Mouse (Mus musculus) gastrocnemius, postnatal 10 days (tissue): ENCODE results near the gene Pcnx2. TPM values are rescaled to one million over a fixed set of nuclear protein-coding genes. Genes with fewer than 3 reads are reported as not detected.
A peak's percentile ranks its signal among the peaks of the same experiment; 100 is the strongest.

Source experiments
- DNase-seq: peaks from one replicate; pipeline ENCODE4 v3.0.0; 2021; ENCODE audit warnings: mixed read lengths
- long read RNA-seq, 2 experiments: library from polyadenylated mRNA; stranded (forward); transcript quantifications; one replicate each; pipeline ENCODE4 v2.0.0; 2021
- total RNA-seq, 2 experiments: library from RNA; stranded (reverse); gene quantifications; 2 replicates each; pipeline ENCODE4 v1.2.3; 2021

Pcnx2 gene
- under 1 TPM; 0.45 to 0.59 TPM for total RNA-seq
- long read RNA-seq, experiment 1, partial matches to known transcripts = 1 of 1 reads
- long read RNA-seq, experiment 1, other reads (novel, unspliced or antisense) = 0 of 1 reads
- long read RNA-seq, experiment 2, partial matches to known transcripts = 1 of 1 reads
- long read RNA-seq, experiment 2, other reads (novel, unspliced or antisense) = 0 of 1 reads

- DNase-seq = no peak
These were observed at the start of gene Pcnx2 for GRCm38 (mm10) chr8:125897868-125898788. Gene Pcnx2 (minus strand): TSS chr8:125898317.

- DNase-seq = no peak
These were observed 46.4 kb upstream of the Pcnx2 start for GRCm38 (mm10) chr8:125944511-125944910.

- peak; percentile 53 for DNase-seq
These were observed 37.5 kb upstream of the Pcnx2 start for GRCm38 (mm10) chr8:125935649-125936048.

- DNase-seq = no peak
These were observed 33.7 kb upstream of the Pcnx2 start for GRCm38 (mm10) chr8:125931822-125932221.

GRCm38 (mm10) chr8:125930276-125931046, 32.3 kb upstream of the Pcnx2 start:
- DNase-seq = no peak

GRCm38 (mm10) chr8:125926636-125927035, 28.5 kb upstream of the Pcnx2 start:
- no peak for DNase-seq

- no peak for DNase-seq
These were observed 24.2 kb upstream of the Pcnx2 start for GRCm38 (mm10) chr8:125922333-125922732.

GRCm38 (mm10) chr8:125920761-125921160, 22.6 kb upstream of the Pcnx2 start:
- DNase-seq = no peak

GRCm38 (mm10) chr8:125920281-125920680, 22.2 kb upstream of the Pcnx2 start:
- no peak for DNase-seq

GRCm38 (mm10) chr8:125919560-125919959, 21.4 kb upstream of the Pcnx2 start:
- no peak for DNase-seq

- no peak for DNase-seq
These were observed 20.6 kb upstream of the Pcnx2 start for GRCm38 (mm10) chr8:125918719-125919118.

- no peak for DNase-seq
These were observed 18.9 kb upstream of the Pcnx2 start for GRCm38 (mm10) chr8:125917013-125917412.

- DNase-seq = no peak
These were observed 16.3 kb upstream of the Pcnx2 start for GRCm38 (mm10) chr8:125914386-125914785.

GRCm38 (mm10) chr8:125913206-125913605, 15.1 kb upstream of the Pcnx2 start:
- no peak for DNase-seq

- DNase-seq = no peak
These were observed 13.1 kb upstream of the Pcnx2 start for GRCm38 (mm10) chr8:125911229-125911580.

- DNase-seq = peak; percentile 18
These were observed 12.5 kb upstream of the Pcnx2 start, which contains the start of gene Map3k21 for GRCm38 (mm10) chr8:125910365-125911228. Gene Map3k21 (plus strand): TSS chr8:125910450.

GRCm38 (mm10) chr8:125909661-125910364, 11.7 kb upstream of the Pcnx2 start:
- no peak for DNase-seq

GRCm38 (mm10) chr8:125907311-125907710, 9.2 kb upstream of the Pcnx2 start:
- DNase-seq = no peak

- DNase-seq = no peak
These were observed 7.2 kb upstream of the Pcnx2 start for GRCm38 (mm10) chr8:125905341-125905740.

GRCm38 (mm10) chr8:125902521-125902920, 4.4 kb upstream of the Pcnx2 start:
- DNase-seq = no peak

GRCm38 (mm10) chr8:125901167-125901566, 3.0 kb upstream of the Pcnx2 start:
- DNase-seq = no peak
